Mouse (Mus musculus) bone marrow, adult 2 months (tissue): Measurements from ENCODE around the gene Cxcl15. TPM values are rescaled to one million over a fixed set of nuclear protein-coding genes. Genes with fewer than 3 reads are reported as not detected.

ENCODE experiments used
- H3K27ac ChIP-seq: fragments of 200-500 bp; 2 replicates; pipeline ENCODE4 v1.5.1; 2012; ENCODE audit warnings: low read depth, mild to moderate bottlenecking, control low read depth, inconsistent platforms, low read length; ENCODE audit not compliant: control insufficient read depth, poor library complexity, insufficient read depth
- H3K4me1 ChIP-seq: fragments of 200-500 bp; 2 replicates; pipeline ENCODE4 v1.6.1; 2011; ENCODE audit warnings: low read length; ENCODE audit not compliant: control insufficient read depth, insufficient read depth
- H3K4me3 ChIP-seq: fragments of 200-500 bp; replicated peaks from 2 replicates; pipeline ENCODE3; 2011; ENCODE audit warnings: mild to moderate bottlenecking, low read depth, low read length, control low read depth; ENCODE audit not compliant: control insufficient read depth
- CTCF ChIP-seq: fragments of 200-500 bp; IDR thresholded peaks from 2 replicates; pipeline ENCODE4 v1.5.1; 2011; ENCODE audit warnings: low read length, control low read depth; ENCODE audit not compliant: control insufficient read depth, insufficient read depth
- POLR2A ChIP-seq: fragments of 200-500 bp; IDR thresholded peaks from 2 replicates; pipeline ENCODE4 v1.6.1; 2011; ENCODE audit warnings: low read depth, mild to moderate bottlenecking, control low read depth, low read length, borderline replicate concordance; ENCODE audit not compliant: control insufficient read depth
- WGBS: fragments of 180-500 bp; shearing (Covaris S2); methylation state at CpG from one replicate; pipeline ENCODE4 v1.1.7; 2018; 5-methylcytosine and 5-hydroxymethylcytosine counted together
- polyA plus RNA-seq: library from polyadenylated mRNA; stranded (reverse); fragments of >200 nt; gene quantifications from 2 replicates; pipeline ENCODE4 v1.2.4, GENCODE M21; 2011; ENCODE audit warnings: low replicate concordance; ENCODE audit not compliant: missing spikeins, insufficient read depth, insufficient read length

Gene Cxcl15
- polyA plus RNA-seq = not detected in 2 replicates

DNA sequence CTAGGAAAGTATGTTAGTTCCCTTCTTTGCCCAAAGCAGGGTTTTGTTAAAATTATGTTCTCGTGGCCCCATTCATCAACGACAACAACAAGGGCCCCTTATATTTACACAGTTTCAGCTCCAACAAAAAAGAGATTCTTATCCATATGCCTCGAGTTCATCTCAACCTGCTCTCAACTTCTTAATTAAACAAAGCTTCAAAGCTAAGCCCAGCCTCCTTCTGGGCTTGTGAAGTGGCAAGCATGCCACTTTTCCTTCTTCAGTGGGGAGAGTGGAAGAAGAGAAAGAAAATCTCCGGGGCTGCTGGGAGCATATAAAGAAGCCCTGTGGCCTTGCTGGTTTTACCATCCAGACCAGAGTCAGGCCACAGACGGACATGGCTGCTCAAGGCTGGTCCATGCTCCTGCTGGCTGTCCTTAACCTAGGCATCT lies at the start of gene Cxcl15:
TSS of gene Cxcl15 (plus strand) at position 340 of the 431 bp plus-strand sequence.
- no peak for TF ChIP-seq POLR2A
- TF ChIP-seq CTCF = no peak
- Histone ChIP-seq H3K4me3 (no peak within 1 kb of the TSS), H3K27ac (no peak within 1 kb of the TSS; the same call in 1 of the 2 replicates), H3K4me1 (peaks cover 1% of the 10 kb centered on the region)
- 75% methylated on average over 5 of the region's 5 CpGs for WGBS

DNA sequence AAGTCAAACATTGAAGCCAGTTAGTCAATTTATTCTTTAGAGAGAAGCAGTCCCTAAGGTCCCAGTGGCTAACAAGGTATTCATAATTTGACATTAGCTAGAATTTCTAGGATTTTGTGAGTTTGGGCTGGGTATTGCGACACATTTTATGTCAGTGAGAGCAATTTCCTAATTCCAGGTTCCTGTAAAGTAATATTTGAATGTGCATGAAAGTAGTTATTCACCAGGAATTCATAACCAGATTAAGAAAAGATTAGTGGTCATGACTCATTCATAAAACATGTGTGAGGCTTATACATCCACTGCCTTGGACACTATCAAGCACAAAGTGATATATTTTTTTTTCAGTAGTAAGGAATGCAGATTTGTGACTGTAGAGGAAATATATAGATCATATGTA lies 40.4 kb upstream of the Cxcl15 start:
- Histone ChIP-seq H3K4me1 (no peaks in the 10 kb centered on the region), H3K27ac (no peak overlapping the region), H3K4me3 (no peak overlapping the region)
- TF ChIP-seq CTCF = no peak
- WGBS = 84% methylated on average over 1 of the region's 1 CpGs

- H3K27ac ChIP-seq = no peak overlapping the region
Measured at GRCm38 (mm10) chr5:90758020-90758605, 36.2 kb upstream of the Cxcl15 start.

GRCm38 (mm10) chr5:90759077-90760065 lies 35.0 kb upstream of the Cxcl15 start, which contains the start of gene Cxcl5:
Gene Cxcl5 (plus strand): TSS chr5:90759360.
- no peak within 1 kb of the TSS for H3K4me3 ChIP-seq
- H3K27ac ChIP-seq = no peak within 1 kb of the TSS; the same call in 1 of the 2 replicates
- TF ChIP-seq POLR2A (peak; percentile 23; the same call in 1 of the 2 replicates), CTCF (no peak)
- no peaks in the 10 kb centered on the region; the same call in 1 of the 2 replicates for H3K4me1 ChIP-seq
- 15% methylated on average over 32 of the region's 32 CpGs for WGBS

More at GRCm38 (mm10) chr5:90758020-90758605, 36.2 kb upstream of the Cxcl15 start:
- no peaks in the 10 kb centered on the region for H3K4me1 ChIP-seq
- TF ChIP-seq POLR2A (no peak), CTCF (no peak)
- H3K4me3 ChIP-seq = no peak overlapping the region
- 36% methylated on average over 5 of the region's 5 CpGs for WGBS

DNA sequence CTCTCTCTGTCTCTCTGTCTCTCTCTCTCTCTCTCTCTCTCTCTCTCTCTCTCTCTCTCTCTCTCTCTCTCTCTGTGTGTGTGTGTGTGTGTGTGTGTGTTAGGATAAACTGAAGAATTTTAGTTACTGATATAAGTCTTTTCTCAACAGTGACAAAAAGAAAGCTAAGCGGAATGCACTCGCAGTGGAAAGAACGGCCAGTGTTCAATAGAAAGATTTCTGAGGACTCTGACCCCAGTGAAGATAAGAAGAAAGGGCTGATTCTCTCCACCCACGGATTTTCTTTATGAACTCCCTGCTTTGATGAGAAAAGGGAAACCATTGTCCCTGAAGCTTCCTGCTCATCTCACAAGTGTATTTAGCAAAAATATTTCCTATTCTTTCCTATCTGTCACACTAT lies 34.0 kb upstream of the Cxcl15 start:
- H3K4me1 ChIP-seq = no peaks in the 10 kb centered on the region; the same call in 1 of the 2 replicates
- no peak overlapping the region for H3K27ac ChIP-seq
- TF ChIP-seq POLR2A (no peak), CTCF (no peak)
- no peak overlapping the region for H3K4me3 ChIP-seq
- 66% methylated on average over 4 of the region's 4 CpGs for WGBS

DNA sequence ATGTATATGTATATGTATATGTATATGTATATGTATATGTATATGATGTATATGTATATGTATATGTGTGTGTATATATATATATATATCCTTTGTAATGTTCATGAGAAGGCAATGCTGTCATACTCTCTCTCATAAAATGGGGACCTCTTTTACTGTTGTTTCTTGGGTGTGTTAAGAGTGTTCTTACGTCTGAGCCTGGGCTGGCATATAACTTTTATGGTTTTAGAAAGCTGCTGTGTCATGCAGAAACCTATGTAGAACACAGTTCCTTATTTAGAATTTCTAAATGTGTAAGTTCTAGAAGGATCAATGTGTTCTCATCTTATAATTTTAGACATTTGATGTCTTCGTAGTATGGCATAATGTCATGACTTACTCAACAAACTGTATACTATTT lies 33.5 kb upstream of the Cxcl15 start:
- H3K27ac ChIP-seq = no peak overlapping the region
- 54% methylated on average over 2 of the region's 2 CpGs for WGBS
- TF ChIP-seq POLR2A (no peak), CTCF (no peak)
- no peaks in the 10 kb centered on the region; the same call in 1 of the 2 replicates for H3K4me1 ChIP-seq
- no peak overlapping the region for H3K4me3 ChIP-seq

- H3K4me1 ChIP-seq = no peaks in the 10 kb centered on the region; the same call in 1 of the 2 replicates
- WGBS = 77% methylated on average over 3 of the region's 3 CpGs
- no peak overlapping the region for H3K27ac ChIP-seq
- H3K4me3 ChIP-seq = no peak overlapping the region
- TF ChIP-seq POLR2A (no peak), CTCF (no peak)
Measured at GRCm38 (mm10) chr5:90761834-90762233, 32.5 kb upstream of the Cxcl15 start.
